Mouse (Mus musculus): ENCODE data around the gene Epop.

GRCm38 (mm10) chr11:97631500-97631899 is 2.0 kb upstream of the Epop start:
- no peak for TF ChIP-seq CTCF (IDR thresholded peaks at IDR 0.05; ENCODE audit: control insufficient read depth, insufficient read depth, insufficient read length)
- no peak for TF ChIP-seq USF1 (IDR thresholded peaks at IDR 0.05; ENCODE audit: low read depth)
- TF ChIP-seq CEBPB (IDR thresholded peaks at IDR 0.05; ENCODE audit: low read depth) = no peak
- TF ChIP-seq MAX (IDR thresholded peaks at IDR 0.05) = no peak

Data from C2C12 (cell line).